Mouse (Mus musculus) embryonic facial prominence, embryonic 12.5 days (tissue): ENCODE results near the gene Manf. TPM values are rescaled to one million over a fixed set of nuclear protein-coding genes. Genes with fewer than 3 reads are reported as not detected.
A peak's percentile ranks its signal among the peaks of the same experiment; 100 is the strongest.

Experiments
- ATAC-seq: fragments of 200-750 bp; cut with Nextera tagmentation; 2 replicates; pipeline ENCODE4 v1.8.0; 2017; ENCODE audit not compliant: insufficient number of reproducible peaks, insufficient read depth, low FRiP score, low TSS enrichment
- H3K27ac ChIP-seq: fragments of 300-500 bp; sonication (generic); 2 replicates; pipeline ENCODE4 v1.5.1; 2016; ENCODE audit warnings: mild to moderate bottlenecking
- H3K27me3 ChIP-seq: fragments of 300-500 bp; sonication (generic); 2 replicates; pipeline ENCODE4 v1.6.1; 2016; ENCODE audit warnings: mild to moderate bottlenecking, moderate library complexity
- H3K36me3 ChIP-seq: fragments of 300-500 bp; sonication (generic); 2 replicates; pipeline ENCODE4 v1.6.1; 2016; ENCODE audit warnings: mild to moderate bottlenecking
- H3K4me1 ChIP-seq: fragments of 300-500 bp; sonication (generic); 2 replicates; pipeline ENCODE4 v1.6.1; 2016
- H3K4me2 ChIP-seq: fragments of 300-500 bp; sonication (generic); replicated peaks from 2 replicates; pipeline ENCODE4 v1.6.1; 2016; ENCODE audit warnings: mild to moderate bottlenecking, moderate library complexity
- H3K4me3 ChIP-seq: fragments of 300-500 bp; sonication (generic); 2 replicates; pipeline ENCODE4 v1.5.1; 2016; ENCODE audit warnings: mild to moderate bottlenecking
- H3K9ac ChIP-seq: fragments of 300-500 bp; sonication (generic); 2 replicates; pipeline ENCODE4 v1.6.1; 2016; ENCODE audit warnings: mild to moderate bottlenecking, moderate library complexity
- H3K9me3 ChIP-seq: fragments of 300-500 bp; sonication (generic); 2 replicates; pipeline ENCODE4 v1.6.1; 2016; ENCODE audit warnings: mild to moderate bottlenecking, moderate library complexity
- WGBS: fragments of 180-500 bp; shearing (Covaris S2); methylation state at CpG from one replicate; pipeline ENCODE4 v1.1.7; 2016; 5-methylcytosine and 5-hydroxymethylcytosine counted together
- polyA plus RNA-seq: library from polyadenylated mRNA; unstranded; fragments of >200 nt; fragmentation: Nextera tagmentation; extraction: Ambion mirVana; gene quantifications from 2 replicates; pipeline ENCODE4 v1.2.1, GENCODE M21; 2016

Manf gene
- 239 and 261 TPM in 2 replicates for polyA plus RNA-seq

- Histone ChIP-seq H3K9ac (peak within 1 kb of the TSS; percentile 94), H3K4me1 (peaks cover 20% of the 10 kb centered on the region), H3K36me3 (peaks cover 29% of the 10 kb centered on the region), H3K27ac (peak within 1 kb of the TSS; percentile 91), H3K9me3 (no peaks in the 10 kb centered on the region), H3K27me3 (no peaks in the 10 kb centered on the region), H3K4me3 (peak within 1 kb of the TSS; percentile 95), H3K4me2 (peak within 1 kb of the TSS; percentile 72)
- ATAC-seq = peak; percentile 100
- WGBS = under 1% methylated on average over 59 of the region's 59 CpGs
Measured at GRCm38 (mm10) chr9:106891829-106892551, at the start of gene Manf. TSS of gene Manf (minus strand) at chr9:106891979.

- no peak for ATAC-seq
Measured at GRCm38 (mm10) chr9:106934998-106935397, 43.2 kb upstream of the Manf start.

GRCm38 (mm10) chr9:106914878-106915277 lies 23.1 kb upstream of the Manf start:
- 87% methylated on average over 6 of the region's 6 CpGs for WGBS
- Histone ChIP-seq H3K36me3 (no peaks in the 10 kb centered on the region), H3K4me1 (peaks cover 6% of the 10 kb centered on the region; the same call in 1 of the 2 replicates), H3K4me2 (no peak overlapping the region), H3K9me3 (no peaks in the 10 kb centered on the region), H3K4me3 (no peak overlapping the region), H3K27me3 (no peaks in the 10 kb centered on the region), H3K27ac (no peak overlapping the region), H3K9ac (no peak overlapping the region)
- no peak for ATAC-seq

More at GRCm38 (mm10) chr9:106934998-106935397, 43.2 kb upstream of the Manf start:
- H3K27ac ChIP-seq = no peak overlapping the region
- WGBS = 90% methylated on average over 1 of the region's 1 CpGs
- no peaks in the 10 kb centered on the region for H3K36me3 ChIP-seq
- H3K9me3 ChIP-seq = no peaks in the 10 kb centered on the region
- H3K9ac ChIP-seq = no peak overlapping the region
- H3K27me3 ChIP-seq = no peaks in the 10 kb centered on the region
- H3K4me1 ChIP-seq = no peaks in the 10 kb centered on the region
- H3K4me2 ChIP-seq = no peak overlapping the region
- H3K4me3 ChIP-seq = no peak overlapping the region

GRCm38 (mm10) chr9:106913759-106914158 lies 22.0 kb upstream of the Manf start:
- Histone ChIP-seq H3K27me3 (no peaks in the 10 kb centered on the region), H3K4me3 (no peak overlapping the region)
- ATAC-seq = no peak

GRCm38 (mm10) chr9:106911624-106912023 lies 19.8 kb upstream of the Manf start:
- no peaks in the 10 kb centered on the region for H3K27me3 ChIP-seq
- no peak overlapping the region for H3K27ac ChIP-seq
- ATAC-seq = no peak
- peaks cover 12% of the 10 kb centered on the region for H3K4me1 ChIP-seq
- H3K9ac ChIP-seq = no peak overlapping the region
- no peaks in the 10 kb centered on the region for H3K9me3 ChIP-seq
- no peak overlapping the region for H3K4me2 ChIP-seq
- no peak overlapping the region for H3K4me3 ChIP-seq
- H3K36me3 ChIP-seq = no peaks in the 10 kb centered on the region
- 68% methylated on average over 1 of the region's 1 CpGs for WGBS

More at GRCm38 (mm10) chr9:106913759-106914158, 22.0 kb upstream of the Manf start:
- H3K4me1 ChIP-seq = peaks cover 10% of the 10 kb centered on the region
- no peaks in the 10 kb centered on the region for H3K9me3 ChIP-seq
- no peak overlapping the region for H3K27ac ChIP-seq
- no peak overlapping the region for H3K9ac ChIP-seq
- no peaks in the 10 kb centered on the region for H3K36me3 ChIP-seq
- no peak overlapping the region for H3K4me2 ChIP-seq
- 9% methylated on average over 1 of the region's 1 CpGs for WGBS

DNA sequence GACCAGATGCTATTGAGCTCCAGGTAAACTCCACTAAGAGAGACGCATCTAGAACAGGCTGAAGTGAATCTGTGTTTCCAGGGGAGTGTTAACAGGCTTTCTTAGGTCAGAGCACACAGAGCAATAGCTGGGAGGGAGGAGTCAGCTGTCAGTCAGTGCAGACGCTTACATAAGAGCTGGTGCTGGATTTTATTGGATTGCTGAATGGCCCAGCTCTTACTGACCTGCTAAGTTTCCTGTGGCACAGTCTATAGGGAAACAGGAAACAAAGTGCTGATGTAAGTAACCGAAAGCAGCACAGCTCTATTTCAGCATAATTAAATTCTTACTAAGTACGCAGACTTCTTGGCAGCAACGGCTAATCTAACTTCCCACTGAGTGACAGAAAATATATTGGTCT lies 16.9 kb upstream of the Manf start:
- H3K4me2 ChIP-seq = no peak overlapping the region
- no peaks in the 10 kb centered on the region for H3K27me3 ChIP-seq
- ATAC-seq = no peak
- H3K9ac ChIP-seq = peak overlapping the region; percentile 3; the same call in 1 of the 2 replicates
- H3K36me3 ChIP-seq = no peaks in the 10 kb centered on the region
- peaks cover 12% of the 10 kb centered on the region for H3K4me1 ChIP-seq
- 36% methylated on average over 5 of the region's 5 CpGs for whole genome bisulfite sequencing
- no peaks in the 10 kb centered on the region for H3K9me3 ChIP-seq
- H3K4me3 ChIP-seq = no peak overlapping the region
- H3K27ac ChIP-seq = no peak overlapping the region

DNA sequence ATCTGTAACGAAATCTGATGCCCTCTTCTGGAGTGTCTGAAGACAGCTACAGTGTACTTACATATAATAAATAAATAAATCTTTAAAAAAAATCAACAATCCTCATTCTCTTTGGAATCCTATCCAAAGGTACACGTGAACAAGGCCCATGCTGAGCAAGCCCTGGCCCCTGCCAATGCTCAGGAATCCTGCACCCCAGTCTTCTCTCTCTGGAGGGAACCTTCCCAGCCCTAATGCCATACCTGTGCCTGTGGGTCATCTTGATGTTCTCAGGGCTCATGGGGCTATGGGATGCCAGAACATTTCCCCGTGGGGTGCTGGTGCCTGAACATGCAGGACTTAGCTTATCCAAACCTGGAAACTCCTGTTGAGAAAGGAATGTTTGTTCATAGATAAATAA lies 16.4 kb upstream of the Manf start:
- no peak overlapping the region for H3K27ac ChIP-seq
- H3K4me3 ChIP-seq = no peak overlapping the region
- no peaks in the 10 kb centered on the region for H3K9me3 ChIP-seq
- H3K4me1 ChIP-seq = peaks cover 12% of the 10 kb centered on the region
- 81% methylated on average over 3 of the region's 3 CpGs for WGBS
- no peak overlapping the region for H3K4me2 ChIP-seq
- H3K36me3 ChIP-seq = no peaks in the 10 kb centered on the region
- ATAC-seq = no peak
- H3K9ac ChIP-seq = no peak overlapping the region
- no peaks in the 10 kb centered on the region for H3K27me3 ChIP-seq

DNA sequence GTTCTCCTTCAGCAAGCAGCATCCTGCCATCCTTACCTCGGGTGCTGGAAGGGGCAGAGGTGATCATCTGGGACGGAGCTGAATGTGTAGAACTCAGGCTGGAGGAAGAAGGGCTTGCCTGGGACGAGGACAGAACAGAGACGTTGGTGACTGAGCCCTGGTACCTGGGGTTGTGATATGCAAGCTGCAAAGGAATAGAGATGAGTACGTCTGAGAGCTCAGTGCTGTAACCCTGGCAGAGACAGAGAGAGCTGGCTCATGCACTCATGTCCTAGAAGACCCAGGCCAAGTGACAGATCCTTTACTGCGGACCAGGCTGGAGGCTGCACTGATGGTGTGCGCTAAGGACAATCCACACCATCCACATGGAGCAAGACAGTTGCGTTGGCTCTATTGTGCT lies 14.8 kb upstream of the Manf start:
- H3K27ac ChIP-seq = no peak overlapping the region
- peaks cover 12% of the 10 kb centered on the region for H3K4me1 ChIP-seq
- WGBS = 87% methylated on average over 8 of the region's 8 CpGs
- no peak overlapping the region for H3K4me3 ChIP-seq
- H3K4me2 ChIP-seq = no peak overlapping the region
- H3K9me3 ChIP-seq = no peaks in the 10 kb centered on the region
- no peaks in the 10 kb centered on the region for H3K36me3 ChIP-seq
- no peaks in the 10 kb centered on the region for H3K27me3 ChIP-seq
- ATAC-seq = no peak
- H3K9ac ChIP-seq = no peak overlapping the region

GRCm38 (mm10) chr9:106903791-106904134 lies 12.0 kb upstream of the Manf start:
- Histone ChIP-seq H3K9ac (no peak overlapping the region), H3K4me2 (no peak overlapping the region), H3K4me3 (no peak overlapping the region), H3K27me3 (no peaks in the 10 kb centered on the region), H3K27ac (no peak overlapping the region), H3K9me3 (no peaks in the 10 kb centered on the region), H3K36me3 (no peaks in the 10 kb centered on the region), H3K4me1 (peaks cover 2% of the 10 kb centered on the region)
- 15% methylated on average over 1 of the region's 1 CpGs for WGBS
- no peak for ATAC-seq

- 68% methylated on average over 4 of the region's 4 CpGs for WGBS
Measured at GRCm38 (mm10) chr9:106903099-106903790, 11.5 kb upstream of the Manf start.

GRCm38 (mm10) chr9:106901596-106901995 lies 9.8 kb upstream of the Manf start:
- no peak for ATAC-seq
- Histone ChIP-seq H3K27me3 (no peaks in the 10 kb centered on the region), H3K4me3 (no peak overlapping the region), H3K4me1 (no peaks in the 10 kb centered on the region), H3K4me2 (no peak overlapping the region), H3K9ac (no peak overlapping the region), H3K36me3 (no peaks in the 10 kb centered on the region), H3K27ac (no peak overlapping the region), H3K9me3 (no peaks in the 10 kb centered on the region)
- 88% methylated on average over 7 of the region's 7 CpGs for WGBS

More at GRCm38 (mm10) chr9:106903099-106903790, 11.5 kb upstream of the Manf start:
- Histone ChIP-seq H3K27ac (no peak overlapping the region), H3K9ac (no peak overlapping the region), H3K4me3 (no peak overlapping the region), H3K9me3 (no peaks in the 10 kb centered on the region), H3K27me3 (no peaks in the 10 kb centered on the region), H3K4me2 (no peak overlapping the region), H3K36me3 (no peaks in the 10 kb centered on the region), H3K4me1 (no peaks in the 10 kb centered on the region)
- no peak for ATAC-seq

GRCm38 (mm10) chr9:106898901-106899300 lies 7.1 kb upstream of the Manf start:
- Histone ChIP-seq H3K27me3 (no peaks in the 10 kb centered on the region), H3K4me1 (no peaks in the 10 kb centered on the region), H3K9me3 (no peaks in the 10 kb centered on the region), H3K27ac (no peak overlapping the region), H3K9ac (no peak overlapping the region), H3K4me2 (no peak overlapping the region), H3K36me3 (no peaks in the 10 kb centered on the region), H3K4me3 (no peak overlapping the region)
- ATAC-seq = no peak
- 74% methylated on average over 1 of the region's 1 CpGs for WGBS
